11 mouse cellular contexts compared by ENCODE assay signal in the genomic region with DNA sequence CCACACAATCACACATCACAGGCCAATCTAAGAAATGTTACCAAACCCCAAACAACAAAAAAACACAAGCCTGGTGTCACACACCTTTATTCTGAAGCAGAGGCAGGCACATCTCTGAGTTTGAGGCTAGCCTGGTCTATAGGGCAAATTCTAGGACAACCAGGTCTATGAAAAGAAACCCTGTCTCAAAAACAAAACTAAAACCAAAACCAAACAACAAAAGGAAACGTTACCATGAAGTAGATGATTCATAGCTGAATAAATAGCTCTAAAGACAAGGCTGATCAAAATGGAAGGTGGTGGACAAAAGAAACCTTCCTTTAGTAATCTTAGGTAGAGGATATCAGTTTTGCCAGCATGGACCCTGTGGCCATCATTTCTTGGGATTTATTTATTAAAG.
"Had no signal": no experiment of that assay in that cellular context is flagged by ENCODE, and none has a peak within 500 bp of the region (broad histone marks: within the 10 kb centered on the region; RNA-seq: fewer than 3 reads in every experiment).

No protein-coding gene starts in this region.

- ATAC-seq: intestine, embryonic 16.5 days; liver, postnatal 0 days; lung, postnatal 0 days; midbrain, embryonic 15.5 days had no signal

- DNase-seq: kidney, adult 2 months; kidney, postnatal 25 days; liver, postnatal 0 days; lung, embryonic 14.5 days; retina, postnatal 1 day; thymus, adult 2 months; thymus, postnatal 14 days; thymus, postnatal 4 days had no signal
